Comparison of ENCODE assay signal across 9 mouse cellular contexts in the genomic region with DNA sequence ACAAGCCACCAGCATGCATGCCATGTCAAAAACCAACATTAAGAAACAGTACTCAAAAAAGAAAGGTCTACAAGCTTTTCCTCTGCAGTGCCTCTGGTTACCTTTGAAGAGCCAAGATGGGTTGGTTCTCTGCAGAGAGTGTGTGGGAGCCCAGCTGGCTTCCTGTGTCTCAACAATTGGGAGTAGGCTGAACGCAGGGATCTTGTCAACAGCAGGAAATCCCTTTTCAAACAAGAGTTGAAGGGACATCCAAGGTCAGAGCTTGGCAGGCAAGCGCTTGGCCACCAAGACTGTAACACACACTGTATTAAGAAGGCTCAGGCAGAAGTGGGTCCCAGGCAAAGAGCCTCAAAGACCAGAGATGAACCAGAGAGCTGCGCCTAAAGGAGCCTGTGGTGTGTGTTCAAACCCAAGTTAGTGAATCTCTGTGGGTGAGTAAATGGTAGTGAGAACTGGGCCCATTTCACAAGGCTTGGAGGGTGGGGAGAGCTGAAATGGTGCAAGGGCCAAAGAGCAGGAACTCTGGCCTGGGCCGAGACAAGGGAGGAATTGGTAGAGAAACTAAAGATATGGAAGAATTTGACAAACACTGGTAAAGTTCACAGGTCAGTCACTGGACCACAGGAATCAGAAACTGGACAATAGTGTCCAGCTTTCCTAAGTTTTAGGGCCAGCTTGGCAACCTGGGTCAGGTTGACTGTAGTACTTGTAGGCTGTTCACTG.
DNase-seq lines count a peak whose midpoint lies in the region; ATAC-seq and TF ChIP-seq lines count a peak whose summit lies in the region.
"Had no signal": no experiment of that assay in that cellular context is flagged by ENCODE, and none has a peak within 500 bp of the region (broad histone marks: within the 10 kb centered on the region; RNA-seq: fewer than 3 reads in every experiment).

No protein-coding gene starts in this region.

- H3K9me3 ChIP-seq in forebrain, postnatal 0 days (ENCODE audit: low read length) = no peaks in the 10 kb centered on the region
- no peaks in the 10 kb centered on the region for H3K9me3 ChIP-seq in midbrain, embryonic 13.5 days

- H3K4me1 ChIP-seq in kidney, adult 2 months (ENCODE audit: control insufficient read depth, insufficient read depth, low read length) = 0 out of 2 replicates have a peak, but pooled peaks cover 2% of the 10 kb centered on the region
- no peaks in the 10 kb centered on the region for H3K4me1 ChIP-seq in forebrain, postnatal 0 days (ENCODE audit: insufficient read depth)
- no peaks in the 10 kb centered on the region for H3K4me1 ChIP-seq in midbrain, embryonic 13.5 days (replicated peaks)

- no peak overlapping the region for H3K4me2 ChIP-seq in forebrain, postnatal 0 days (ENCODE audit: low read depth)
- H3K4me2 ChIP-seq in midbrain, embryonic 13.5 days (replicated peaks) = no peak overlapping the region

- ATAC-seq in forebrain, postnatal 0 days = no peak
- ATAC-seq in midbrain, embryonic 13.5 days = no peak
- ATAC-seq: activated CD4-positive, CD25-positive, alpha-beta regulatory T cell, adult 4 months had no signal

- no peaks in the 10 kb centered on the region for H3K27me3 ChIP-seq in kidney, adult 2 months (replicated peaks; ENCODE audit: control insufficient read depth, insufficient read depth, low read length)
- H3K27me3 ChIP-seq in forebrain, postnatal 0 days (ENCODE audit: insufficient read depth, low read length) = no peaks in the 10 kb centered on the region
- H3K27me3 ChIP-seq in midbrain, embryonic 13.5 days = no peaks in the 10 kb centered on the region

- no peak overlapping the region for H3K4me3 ChIP-seq in kidney, adult 2 months (ENCODE audit: insufficient read depth, low read depth, low read length)
- H3K4me3 ChIP-seq in forebrain, postnatal 0 days (ENCODE audit: low read depth, low read length) = no peak overlapping the region
- no peak overlapping the region for H3K4me3 ChIP-seq in midbrain, embryonic 13.5 days (replicated peaks)

- TF ChIP-seq POLR2A in kidney, adult 2 months (IDR thresholded peaks at IDR 0.05; ENCODE audit: low read depth, low read length) = no peak

- peak overlapping the region; percentile 51 for H3K27ac ChIP-seq in kidney, adult 2 months (ENCODE audit: insufficient read depth, low read depth, low read length)
- H3K27ac ChIP-seq in forebrain, postnatal 0 days (ENCODE audit: low read depth, low read length) = no peak overlapping the region
- H3K27ac ChIP-seq in midbrain, embryonic 13.5 days = no peak overlapping the region
- H3K27ac ChIP-seq: liver, embryonic 14.5 days had no signal

- no peak for TF ChIP-seq CTCF in kidney, adult 2 months (conservative IDR thresholded peaks at IDR 0.05; ENCODE audit: insufficient read depth, insufficient read length, low read depth, low read length)
- TF ChIP-seq CTCF in forebrain, postnatal 0 days (IDR thresholded peaks at IDR 0.05; ENCODE audit: low read depth) = no peak

- DNase-seq in ZHBTc4 (ENCODE audit: low read depth, low spot score) = peak; percentile 18
- peak; percentile 9 for DNase-seq in adrenal gland, postnatal 25 days
- DNase-seq in kidney, adult 2 months = peak; percentile 73
- peak; percentile 69 for DNase-seq in lung, postnatal 14 days
- no peak for DNase-seq in forebrain, postnatal 0 days
- DNase-seq in left cerebral cortex, adult 11 months (ENCODE audit: low spot score) = no peak

- H3K9ac ChIP-seq in forebrain, postnatal 0 days = no peak overlapping the region
- no peak overlapping the region for H3K9ac ChIP-seq in midbrain, embryonic 13.5 days (replicated peaks)
- H3K9ac ChIP-seq: liver, embryonic 14.5 days had no signal

- WGBS in kidney, adult 2 months = 55% methylated on average over 4 of the region's 4 CpGs
- 72% methylated on average over 4 of the region's 4 CpGs for WGBS in forebrain, postnatal 0 days
- WGBS in midbrain, embryonic 13.5 days = 72% methylated on average over 4 of the region's 4 CpGs

- no peaks in the 10 kb centered on the region for H3K36me3 ChIP-seq in kidney, adult 2 months (ENCODE audit: control insufficient read depth, insufficient read depth, low read length)
- H3K36me3 ChIP-seq in forebrain, postnatal 0 days (ENCODE audit: insufficient read depth) = no peaks in the 10 kb centered on the region
- no peaks in the 10 kb centered on the region for H3K36me3 ChIP-seq in midbrain, embryonic 13.5 days

Comparison
In these comparisons a context has a peak if more than half of its experiments do, and no peak if none do; other contexts are left out.
1. DNase-seq: peak in ZHBTc4 (single experiment), adrenal gland, postnatal 25 days (single experiment), kidney, adult 2 months (single experiment) and lung, postnatal 14 days (single experiment); none in forebrain, postnatal 0 days (single experiment) and left cerebral cortex, adult 11 months (single experiment).